Mouse (Mus musculus): Measurements from ENCODE around the gene Dlg2.

- TF ChIP-seq POLR2A (IDR thresholded peaks at IDR 0.05; ENCODE audit: borderline replicate concordance, extremely low read depth, insufficient read depth, insufficient read length, poor library complexity, severe bottlenecking) (no peak), CTCF (IDR thresholded peaks at IDR 0.05; ENCODE audit: borderline replicate concordance, extremely low read depth, insufficient read depth, insufficient read length) (no peak)
Observed at GRCm38 (mm10) chr7:92264964-92265363, 1788.5 kb downstream of the Dlg2 start.

Data from brain, embryonic 14.5 days (tissue).